Mouse (Mus musculus) thymus, adult 2 months (tissue): ENCODE data around the gene Sephs2.

ENCODE experiments used
- CTCF ChIP-seq: fragments of 200-500 bp; IDR thresholded peaks from 2 replicates; pipeline ENCODE4 v1.5.1; 2012; ENCODE audit warnings: mild to moderate bottlenecking, control low read depth, low read length, moderate library complexity, borderline replicate concordance; ENCODE audit not compliant: control insufficient read depth, poor library complexity, insufficient read depth; ENCODE audit errors: extremely low read depth
- POLR2A ChIP-seq: fragments of 200-500 bp; IDR thresholded peaks from 2 replicates; pipeline ENCODE4 v1.6.1; 2012; ENCODE audit warnings: mild to moderate bottlenecking, low read length, control low read depth, moderate library complexity; ENCODE audit not compliant: control insufficient read depth, poor library complexity, insufficient read depth; ENCODE audit errors: extremely low read depth

- TF ChIP-seq POLR2A (no peak), CTCF (no peak)
Measured at GRCm38 (mm10) chr7:127270666-127271065, 3.2 kb downstream of the Sephs2 start.
